Mouse (Mus musculus) ovary, postnatal 10 days (tissue): ENCODE measurements around the gene Apol9b.
"Not testable (repeated sequence)": the region's sequence is repeated elsewhere in the genome, so short reads cannot be mapped to it uniquely, and the experiment has no call there.

ENCODE experiments used
- DNase-seq: peaks from one replicate; pipeline ENCODE4 v3.0.0; 2022; ENCODE audit warnings: low spot score

The Apol9b gene

GRCm38 (mm10) chr15:77728739-77729138 is at the start of gene Apol9b:
Gene Apol9b, plus strand, starts transcription at chr15:77729039.
- not testable (repeated sequence) for DNase-seq

- DNase-seq: peak; percentile 7
These were observed 44.9 kb upstream of the Apol9b start for GRCm38 (mm10) chr15:77683944-77684343.

GRCm38 (mm10) chr15:77691532-77692311 is 37.1 kb upstream of the Apol9b start:
- not testable (repeated sequence) for DNase-seq

DNA sequence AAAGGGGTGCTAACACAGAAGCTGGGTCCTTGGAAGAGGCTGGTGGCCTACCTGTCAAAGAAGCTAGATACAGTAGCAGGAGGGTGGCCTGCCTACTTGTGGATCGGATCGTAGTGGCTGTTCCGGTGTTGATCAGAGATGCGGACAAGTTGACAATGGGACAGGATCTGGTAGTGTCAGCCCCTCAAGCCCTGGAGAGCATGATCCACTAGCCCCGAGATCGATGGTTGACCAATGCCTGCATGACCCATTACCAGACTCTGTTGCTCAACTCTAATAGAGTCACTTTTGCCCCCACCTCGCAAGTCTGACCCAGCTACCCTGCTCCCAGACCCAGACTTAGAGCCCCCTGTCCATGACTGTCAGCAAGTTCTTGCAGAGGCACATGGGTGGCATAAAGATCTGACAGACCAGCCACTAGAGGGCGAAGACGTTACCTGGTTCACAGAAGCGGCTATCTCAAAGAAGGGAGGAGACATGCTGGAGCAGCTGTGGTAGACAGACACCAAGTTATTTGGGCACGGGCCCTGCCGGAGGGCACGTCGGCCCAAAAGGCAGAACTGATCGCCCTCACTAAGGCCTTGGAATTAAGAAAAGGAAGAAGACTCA is 34.0 kb upstream of the Apol9b start:
- not testable (repeated sequence) for DNase-seq

GRCm38 (mm10) chr15:77698656-77699055 is 30.2 kb upstream of the Apol9b start, which contains the start of gene Apol7e:
Gene Apol7e, plus strand, starts transcription at chr15:77698857.
- DNase-seq: not testable (repeated sequence)

DNA sequence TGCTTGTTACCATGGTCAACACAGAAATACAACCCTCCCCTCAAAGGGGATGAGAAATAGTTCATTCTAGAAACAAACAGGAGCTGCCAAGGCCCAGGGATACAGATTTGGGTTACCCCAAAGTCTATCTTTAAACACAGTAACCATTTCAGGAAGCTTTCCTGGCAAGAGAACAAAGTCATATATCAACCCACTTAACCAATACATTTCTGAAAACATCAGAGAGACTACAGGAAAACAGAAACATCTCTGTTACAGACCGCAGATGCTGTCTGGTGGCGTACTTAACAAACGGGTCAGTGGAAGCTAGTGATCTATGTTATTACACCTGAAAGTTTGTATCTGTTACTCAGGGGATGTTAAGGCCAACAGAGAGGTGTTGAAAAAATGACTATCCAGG is 23.5 kb upstream of the Apol9b start:
- DNase-seq: not testable (repeated sequence)

GRCm38 (mm10) chr15:77708936-77709335 is 19.9 kb upstream of the Apol9b start:
- not testable (repeated sequence) for DNase-seq

GRCm38 (mm10) chr15:77718240-77718639 is 10.6 kb upstream of the Apol9b start:
- not testable (repeated sequence) for DNase-seq

DNA sequence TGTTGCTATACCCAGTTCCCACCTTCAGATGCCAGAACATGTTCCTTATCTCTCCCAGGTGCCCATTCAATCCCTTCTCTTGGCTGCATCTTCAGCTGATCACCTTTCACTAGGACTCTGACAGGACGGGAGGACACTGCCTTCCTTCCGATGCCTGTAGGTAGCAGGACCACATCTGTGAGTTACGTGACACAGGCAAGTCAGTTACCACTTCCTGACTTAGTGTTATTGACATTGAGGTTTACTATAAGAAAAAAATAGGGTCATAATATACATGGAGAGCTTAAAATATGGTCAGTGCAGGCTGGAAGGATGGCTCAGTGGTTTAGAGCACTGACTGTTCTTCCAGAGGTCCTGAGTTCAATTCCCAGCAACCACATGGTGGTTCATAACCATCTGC is 7.3 kb upstream of the Apol9b start:
- DNase-seq: not testable (repeated sequence)

- DNase-seq: not testable (repeated sequence)
These were observed 4.5 kb upstream of the Apol9b start for GRCm38 (mm10) chr15:77724208-77724911.

- not testable (repeated sequence) for DNase-seq
These were observed 3.3 kb upstream of the Apol9b start for GRCm38 (mm10) chr15:77725393-77726020.

GRCm38 (mm10) chr15:77727139-77727538 is 1.7 kb upstream of the Apol9b start:
- DNase-seq: not testable (repeated sequence)

GRCm38 (mm10) chr15:77727745-77728144 is 1.1 kb upstream of the Apol9b start:
- not testable (repeated sequence) for DNase-seq

- DNase-seq: no peak
These were observed 2.8 kb downstream of the Apol9b start for GRCm38 (mm10) chr15:77731605-77732004.

DNA sequence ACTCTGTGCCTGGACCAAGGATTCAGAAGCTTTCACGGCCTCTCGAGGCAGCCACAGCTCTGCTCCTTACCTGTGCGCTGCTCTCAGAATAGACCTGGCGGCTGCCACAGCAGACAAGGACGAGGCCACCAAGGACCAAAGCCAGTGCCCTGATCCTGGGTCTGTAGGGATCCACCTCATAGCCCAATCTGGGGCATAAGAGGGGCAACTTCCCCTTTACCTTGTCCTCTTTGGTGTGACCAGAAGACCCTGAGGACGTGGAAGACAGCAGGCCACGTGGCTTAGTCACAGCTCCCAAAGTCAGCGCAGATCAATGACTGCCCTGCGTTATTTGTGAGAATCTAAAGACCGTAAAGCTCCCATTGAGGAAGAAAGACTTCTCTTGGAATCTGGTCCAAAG is 4.0 kb downstream of the Apol9b start:
- DNase-seq: not testable (repeated sequence)

GRCm38 (mm10) chr15:77733380-77733779 is 4.5 kb downstream of the Apol9b start:
- not testable (repeated sequence) for DNase-seq

GRCm38 (mm10) chr15:77733903-77734302 is 5.1 kb downstream of the Apol9b start:
- not testable (repeated sequence) for DNase-seq

- DNase-seq: no peak
These were observed 11.9 kb downstream of the Apol9b start for GRCm38 (mm10) chr15:77740511-77741297.

DNA sequence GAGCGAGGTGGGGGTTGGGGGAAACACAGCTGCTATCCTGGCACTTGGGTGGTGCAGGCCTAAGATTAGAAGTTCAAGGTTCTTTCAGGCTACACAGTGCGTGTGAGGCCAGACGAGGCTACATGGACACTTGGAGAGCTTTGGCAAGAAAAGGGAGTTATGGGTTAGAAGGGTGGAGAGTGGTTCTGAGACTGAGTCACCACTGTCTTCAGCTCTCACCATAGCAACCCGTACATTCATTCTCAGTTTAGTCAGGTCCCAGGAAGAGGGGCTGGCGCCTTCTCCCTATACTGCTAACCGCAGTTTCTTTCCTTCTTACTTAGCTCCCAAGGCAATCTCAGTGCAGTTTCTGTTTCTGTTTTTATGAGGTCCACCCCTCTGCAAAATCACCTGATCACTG is 12.7 kb downstream of the Apol9b start:
- not testable (repeated sequence) for DNase-seq

DNA sequence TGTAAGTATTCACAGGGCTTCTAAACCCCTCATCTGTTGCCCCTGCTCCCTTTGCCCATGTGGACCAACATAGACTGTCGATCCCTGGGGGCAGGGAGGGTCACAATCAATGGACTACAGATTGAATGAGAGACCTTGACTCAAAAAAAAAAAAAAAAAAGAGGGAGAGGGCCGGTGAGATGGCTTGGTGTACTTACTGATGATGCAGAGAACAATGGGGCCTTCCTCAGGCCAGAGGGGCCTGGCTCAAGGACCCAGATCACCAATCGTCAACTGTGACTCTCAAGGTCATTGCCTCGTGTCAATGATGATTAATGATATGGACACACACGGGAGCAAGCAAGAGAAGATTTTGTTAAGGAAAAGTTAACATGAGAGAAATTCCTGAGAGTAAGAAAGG is 15.8 kb downstream of the Apol9b start:
- DNase-seq: no peak

DNA sequence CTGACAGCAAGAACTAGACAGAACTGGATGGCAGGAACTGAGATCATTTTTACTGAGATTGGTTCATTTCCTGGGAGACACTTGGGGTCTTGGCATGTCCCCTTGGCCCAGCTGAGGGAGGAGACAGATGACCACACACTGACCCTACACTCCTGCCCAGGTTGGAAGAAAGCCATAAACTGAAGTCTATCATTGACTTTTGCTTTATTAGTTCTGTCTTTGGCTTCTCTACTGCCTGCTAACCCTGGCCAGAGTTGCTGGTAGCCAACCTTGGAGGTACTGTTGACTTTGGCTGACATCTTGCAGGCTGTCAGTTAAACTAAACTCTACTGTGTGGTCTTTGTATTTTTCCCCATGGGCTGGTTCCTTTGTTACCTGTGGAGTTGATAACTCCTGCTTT is 16.2 kb downstream of the Apol9b start:
- DNase-seq: no peak
